Mouse (Mus musculus): Measurements from ENCODE around the gene Add3. TPM values are rescaled to one million over a fixed set of nuclear protein-coding genes. Genes with fewer than 3 reads are reported as not detected.

Gene Add3
- polyA plus RNA-seq, 1 experiment from 2014 or later: 119 TPM

- no peaks in the 10 kb centered on the region for H3K4me1 ChIP-seq (ENCODE audit: insufficient read depth)
- no peak for ATAC-seq (ENCODE audit: insufficient read depth)
- no peak for DNase-seq
- peaks cover 15% of the 10 kb centered on the region for H3K36me3 ChIP-seq (ENCODE audit: insufficient read depth)
- no peak overlapping the region for H3K4me2 ChIP-seq
- 93% methylated on average over 9 of the region's 9 CpGs for WGBS
- no peak overlapping the region for H3K9ac ChIP-seq
- no peaks in the 10 kb centered on the region for H3K9me3 ChIP-seq (ENCODE audit: low read depth, low read length)
- no peak for TF ChIP-seq CTCF (IDR thresholded peaks at IDR 0.05; ENCODE audit: low read depth)
- H3K4me3 ChIP-seq (ENCODE audit: low read depth, low read length): no peak overlapping the region
- no peak overlapping the region for H3K27ac ChIP-seq (ENCODE audit: low read depth)
- H3K27me3 ChIP-seq (ENCODE audit: insufficient read depth, low read length): no peaks in the 10 kb centered on the region
Measured at GRCm38 (mm10) chr19:53199711-53200110, 59.5 kb downstream of the Add3 start.

GRCm38 (mm10) chr19:53202116-53202515 is 61.9 kb downstream of the Add3 start:
- H3K9ac ChIP-seq: no peak overlapping the region
- DNase-seq (no peak), ATAC-seq (ENCODE audit: insufficient read depth) (no peak)
- peaks cover 12% of the 10 kb centered on the region for H3K36me3 ChIP-seq (ENCODE audit: insufficient read depth)
- H3K4me3 ChIP-seq (ENCODE audit: low read depth, low read length): no peak overlapping the region
- no peaks in the 10 kb centered on the region for H3K4me1 ChIP-seq (ENCODE audit: insufficient read depth)
- no peak for TF ChIP-seq CTCF (IDR thresholded peaks at IDR 0.05; ENCODE audit: low read depth)
- H3K9me3 ChIP-seq (ENCODE audit: low read depth, low read length): no peaks in the 10 kb centered on the region
- WGBS: 96% methylated on average over 1 of the region's 1 CpGs
- H3K27ac ChIP-seq (ENCODE audit: low read depth): no peak overlapping the region
- H3K27me3 ChIP-seq (ENCODE audit: insufficient read depth, low read length): no peaks in the 10 kb centered on the region
- H3K4me2 ChIP-seq: no peak overlapping the region

- H3K27me3 ChIP-seq (ENCODE audit: insufficient read depth, low read length): no peaks in the 10 kb centered on the region
Measured at GRCm38 (mm10) chr19:53206986-53207385, 66.7 kb downstream of the Add3 start.

GRCm38 (mm10) chr19:53208830-53209229 is 68.6 kb downstream of the Add3 start:
- no peak for ATAC-seq (ENCODE audit: insufficient read depth)
- no peak for DNase-seq

More at GRCm38 (mm10) chr19:53206986-53207385, 66.7 kb downstream of the Add3 start:
- no peaks in the 10 kb centered on the region for H3K9me3 ChIP-seq (ENCODE audit: low read depth, low read length)
- TF ChIP-seq CTCF (IDR thresholded peaks at IDR 0.05; ENCODE audit: low read depth): no peak
- no peak overlapping the region for H3K27ac ChIP-seq (ENCODE audit: low read depth)
- 83% methylated on average over 2 of the region's 2 CpGs for WGBS
- no peak overlapping the region for H3K4me2 ChIP-seq
- ATAC-seq (ENCODE audit: insufficient read depth): no peak
- H3K9ac ChIP-seq: no peak overlapping the region
- no peak for DNase-seq
- H3K4me1 ChIP-seq (ENCODE audit: insufficient read depth): peaks cover 7% of the 10 kb centered on the region; the same call in 1 of the 2 replicates
- H3K4me3 ChIP-seq (ENCODE audit: low read depth, low read length): no peak overlapping the region
- H3K36me3 ChIP-seq (ENCODE audit: insufficient read depth): no peaks in the 10 kb centered on the region

GRCm38 (mm10) chr19:53210251-53210650 is 70.0 kb downstream of the Add3 start:
- H3K9ac ChIP-seq: no peak overlapping the region; the same call in 1 of the 2 replicates
- no peaks in the 10 kb centered on the region for H3K36me3 ChIP-seq (ENCODE audit: insufficient read depth)
- 38% methylated on average over 2 of the region's 2 CpGs for WGBS
- ATAC-seq (ENCODE audit: insufficient read depth) (no peak), DNase-seq (no peak)
- no peaks in the 10 kb centered on the region for H3K9me3 ChIP-seq (ENCODE audit: low read depth, low read length)
- H3K27me3 ChIP-seq (ENCODE audit: insufficient read depth, low read length): no peaks in the 10 kb centered on the region
- no peak for TF ChIP-seq CTCF (IDR thresholded peaks at IDR 0.05; ENCODE audit: low read depth)
- no peak overlapping the region for H3K4me3 ChIP-seq (ENCODE audit: low read depth, low read length)
- H3K27ac ChIP-seq (ENCODE audit: low read depth): no peak overlapping the region
- H3K4me2 ChIP-seq: no peak overlapping the region
- peaks cover 7% of the 10 kb centered on the region; the same call in 1 of the 2 replicates for H3K4me1 ChIP-seq (ENCODE audit: insufficient read depth)

More at GRCm38 (mm10) chr19:53208830-53209229, 68.6 kb downstream of the Add3 start:
- no peak for TF ChIP-seq CTCF (IDR thresholded peaks at IDR 0.05; ENCODE audit: low read depth)
- WGBS: 74% methylated on average over 7 of the region's 7 CpGs
- no peak overlapping the region for H3K27ac ChIP-seq (ENCODE audit: low read depth)
- H3K36me3 ChIP-seq (ENCODE audit: insufficient read depth): no peaks in the 10 kb centered on the region
- no peak overlapping the region for H3K4me3 ChIP-seq (ENCODE audit: low read depth, low read length)
- H3K27me3 ChIP-seq (ENCODE audit: insufficient read depth, low read length): no peaks in the 10 kb centered on the region
- H3K9ac ChIP-seq: no peak overlapping the region
- no peak overlapping the region for H3K4me2 ChIP-seq
- no peaks in the 10 kb centered on the region for H3K9me3 ChIP-seq (ENCODE audit: low read depth, low read length)
- H3K4me1 ChIP-seq (ENCODE audit: insufficient read depth): peaks cover 7% of the 10 kb centered on the region; the same call in 1 of the 2 replicates

GRCm38 (mm10) chr19:53215352-53215751 is 75.1 kb downstream of the Add3 start:
- no peak overlapping the region for H3K9ac ChIP-seq
- ATAC-seq (ENCODE audit: insufficient read depth): no peak
- 70% methylated on average over 2 of the region's 2 CpGs for WGBS
- H3K4me1 ChIP-seq (ENCODE audit: insufficient read depth): no peaks in the 10 kb centered on the region
- no peaks in the 10 kb centered on the region for H3K9me3 ChIP-seq (ENCODE audit: low read depth, low read length)
- H3K36me3 ChIP-seq (ENCODE audit: insufficient read depth): peaks cover 25% of the 10 kb centered on the region
- H3K4me2 ChIP-seq: no peak overlapping the region
- H3K27ac ChIP-seq (ENCODE audit: low read depth): no peak overlapping the region
- DNase-seq: no peak
- H3K27me3 ChIP-seq (ENCODE audit: insufficient read depth, low read length): no peaks in the 10 kb centered on the region
- no peak for TF ChIP-seq CTCF (IDR thresholded peaks at IDR 0.05; ENCODE audit: low read depth)
- H3K4me3 ChIP-seq (ENCODE audit: low read depth, low read length): no peak overlapping the region

- DNase-seq (no peak), ATAC-seq (ENCODE audit: insufficient read depth) (no peak)
- Histone ChIP-seq H3K27me3 (ENCODE audit: insufficient read depth, low read length) (no peaks in the 10 kb centered on the region), H3K4me3 (ENCODE audit: low read depth, low read length) (no peak overlapping the region), H3K27ac (ENCODE audit: low read depth) (no peak overlapping the region), H3K9me3 (ENCODE audit: low read depth, low read length) (no peaks in the 10 kb centered on the region), H3K9ac (no peak overlapping the region), H3K4me1 (ENCODE audit: insufficient read depth) (no peaks in the 10 kb centered on the region), H3K36me3 (ENCODE audit: insufficient read depth) (peaks cover 35% of the 10 kb centered on the region), H3K4me2 (no peak overlapping the region)
- 84% methylated on average over 18 of the region's 18 CpGs for WGBS
- TF ChIP-seq CTCF (IDR thresholded peaks at IDR 0.05; ENCODE audit: low read depth): no peak
Measured at GRCm38 (mm10) chr19:53216761-53217538, 76.7 kb downstream of the Add3 start.

Measured in lung, embryonic 14.5 days (tissue).